Mouse (Mus musculus) WW6 (cell line): ENCODE measurements around the gene Rad9b.
"Not testable (repeated sequence)": the region's sequence is repeated elsewhere in the genome, so short reads cannot be mapped to it uniquely, and the experiment has no call there.

Experiments
- DNase-seq: peaks from one replicate; pipeline ENCODE4 v3.0.0-alpha.2; 2013; ENCODE audit warnings: low read depth, low spot score

Gene Rad9b

GRCm38 (mm10) chr5:122371591-122372191, 17.7 kb upstream of the Rad9b start, which contains the start of gene Gpn3:
Gpn3 (plus strand) TSS chr5:122371876.
- DNase-seq: peak; percentile 59

DNA sequence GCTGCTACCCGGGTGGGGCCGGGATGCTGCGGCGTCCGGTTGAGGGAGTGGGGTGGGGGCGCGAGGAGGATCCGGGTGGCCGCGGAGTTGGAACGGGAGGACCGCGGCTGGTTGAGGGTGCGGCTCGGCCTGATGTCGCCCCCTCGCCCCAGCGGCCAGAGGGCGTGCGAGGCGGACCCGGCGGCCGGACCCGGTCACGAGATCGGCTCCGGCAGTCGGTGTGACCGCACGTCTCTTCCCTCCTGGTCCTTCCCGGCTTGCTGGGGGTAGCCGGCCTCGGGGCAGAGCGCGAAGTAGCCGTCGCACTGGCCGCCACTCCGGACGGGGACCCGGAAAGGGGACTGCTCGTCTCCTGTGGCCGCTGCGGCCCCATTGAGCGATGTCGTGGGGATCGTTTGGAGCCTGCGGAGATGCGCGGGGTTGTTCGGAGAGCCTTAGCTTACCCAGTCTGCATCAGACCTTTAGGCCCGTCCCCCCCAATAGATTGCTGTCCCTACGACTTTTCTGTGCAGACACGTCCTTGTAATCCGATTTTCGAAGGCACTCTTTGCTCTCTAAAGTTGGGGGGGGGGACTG, 547 bp upstream of the Rad9b start:
- DNase-seq: no peak

DNA sequence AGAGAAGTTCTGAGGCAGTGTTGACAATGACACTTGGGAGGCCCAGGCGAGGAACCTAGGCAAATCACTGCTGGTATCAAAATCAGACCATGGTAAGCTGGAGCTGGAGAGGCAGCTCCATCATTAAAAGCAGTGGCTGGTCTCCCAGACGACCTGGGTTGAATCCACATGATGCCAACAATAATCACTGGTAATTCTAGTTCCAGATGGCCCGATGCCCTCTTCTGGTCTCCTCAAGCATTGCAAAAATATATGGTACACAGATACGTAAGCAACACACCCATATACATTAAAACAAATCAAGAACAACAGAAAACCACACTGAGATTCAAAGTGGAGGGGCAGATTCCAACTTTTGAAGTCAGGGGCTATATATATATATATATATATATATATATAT, 8.3 kb downstream of the Rad9b start:
- no peak for DNase-seq

GRCm38 (mm10) chr5:122344260-122344659, 9.8 kb downstream of the Rad9b start:
- peak; percentile 42 for DNase-seq

GRCm38 (mm10) chr5:122343768-122344167, 10.3 kb downstream of the Rad9b start:
- no peak for DNase-seq

DNA sequence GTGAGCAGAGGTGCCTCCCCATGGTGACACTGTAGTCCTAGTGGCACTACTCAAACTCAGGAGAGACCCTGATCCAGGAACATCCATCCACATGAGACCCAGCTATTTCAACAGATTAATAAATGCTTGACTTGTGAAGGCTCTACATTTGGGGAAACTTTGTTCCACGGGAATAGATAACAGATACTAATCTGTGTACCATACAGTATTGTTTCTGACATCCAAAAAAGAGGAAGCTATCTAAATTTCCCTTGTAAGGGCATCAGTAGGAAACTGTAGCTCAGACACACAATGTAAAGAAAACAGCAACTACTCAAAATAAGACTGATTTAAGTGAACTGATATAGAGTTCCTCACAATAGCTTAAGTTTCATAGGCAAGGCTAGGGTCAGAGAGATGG, 11.2 kb downstream of the Rad9b start:
- DNase-seq: no peak

DNA sequence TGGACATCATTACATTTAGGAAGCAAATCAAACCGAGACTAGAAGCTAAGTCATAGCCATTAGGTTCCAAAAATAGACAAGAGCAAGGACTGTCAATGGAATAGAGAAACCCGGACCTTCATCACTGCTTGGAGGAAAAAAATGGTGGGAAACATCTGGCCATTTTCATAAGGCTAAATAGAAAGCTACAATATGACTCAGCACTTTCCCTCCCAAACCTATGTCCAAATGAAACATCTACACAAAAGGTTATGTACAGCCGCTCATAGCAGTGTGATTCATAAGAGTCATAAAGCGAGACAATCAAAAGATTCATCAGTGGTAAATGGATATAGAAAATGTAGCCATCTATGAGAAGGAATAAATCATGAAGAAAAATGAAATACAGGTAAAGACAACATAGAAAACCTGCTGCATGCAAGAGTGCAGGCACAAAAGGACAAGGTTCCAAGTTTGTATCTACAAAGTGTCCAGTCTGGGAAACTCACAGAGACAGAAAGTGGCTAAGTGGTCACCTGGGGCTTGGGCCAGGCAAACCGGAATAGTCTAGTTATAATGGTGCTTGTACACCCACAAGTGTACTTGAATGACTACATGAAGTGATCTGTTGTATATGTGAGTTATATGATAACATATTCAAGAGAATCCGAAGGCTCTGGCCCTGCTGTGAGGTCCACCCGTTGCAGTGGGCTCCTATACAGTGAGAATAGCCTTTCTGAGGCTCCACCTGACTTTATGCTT, 17.3 kb downstream of the Rad9b start:
- no peak for DNase-seq

GRCm38 (mm10) chr5:122334682-122335081, 19.4 kb downstream of the Rad9b start:
- no peak for DNase-seq

GRCm38 (mm10) chr5:122330269-122330668, 23.8 kb downstream of the Rad9b start:
- no peak for DNase-seq

DNA sequence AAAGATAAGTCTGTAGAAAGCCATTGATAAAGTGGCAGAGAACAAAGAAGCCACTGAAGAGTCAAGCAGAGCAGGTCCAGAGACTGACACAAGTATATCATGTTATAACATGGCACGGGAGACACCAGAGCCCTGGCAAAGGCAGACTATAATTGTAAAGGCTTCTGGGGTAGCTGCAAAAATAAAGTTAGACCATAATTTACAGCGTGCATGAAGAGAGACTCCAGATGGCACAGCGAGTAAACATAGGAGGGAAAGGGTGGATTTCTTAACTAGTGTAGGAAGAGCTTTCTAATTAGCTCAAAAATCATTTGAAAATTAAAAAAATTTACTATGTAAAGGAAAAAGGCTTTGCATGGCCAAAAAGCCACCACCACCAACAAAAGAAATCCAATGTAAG, 26.8 kb downstream of the Rad9b start:
- DNase-seq: no peak

DNA sequence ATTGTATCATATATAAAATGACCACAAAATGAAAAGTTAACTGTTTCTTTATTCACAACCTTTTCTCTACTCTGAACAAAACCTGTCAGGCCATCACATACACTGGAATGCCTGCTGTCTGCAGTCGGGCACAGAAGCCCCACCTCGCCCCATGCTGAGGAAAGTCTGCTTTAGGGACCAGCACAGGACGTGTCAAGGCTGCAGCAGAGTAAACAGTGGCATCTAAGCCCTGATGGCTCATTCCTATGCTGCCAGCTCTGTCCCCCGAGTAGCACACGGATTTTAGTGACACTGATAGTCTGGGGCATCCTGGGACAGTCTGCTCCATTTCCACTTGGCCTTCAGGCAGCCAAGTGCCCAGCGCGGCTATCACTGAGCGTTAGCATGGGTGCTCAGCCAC, 28.6 kb downstream of the Rad9b start:
- DNase-seq: no peak

- no peak for DNase-seq
Observed at GRCm38 (mm10) chr5:122324608-122325431, 29.2 kb downstream of the Rad9b start.

GRCm38 (mm10) chr5:122323523-122323922, 30.5 kb downstream of the Rad9b start:
- no peak for DNase-seq

GRCm38 (mm10) chr5:122320205-122320781, 33.7 kb downstream of the Rad9b start:
- no peak for DNase-seq

GRCm38 (mm10) chr5:122319474-122320204, 34.4 kb downstream of the Rad9b start:
- DNase-seq: no peak

DNA sequence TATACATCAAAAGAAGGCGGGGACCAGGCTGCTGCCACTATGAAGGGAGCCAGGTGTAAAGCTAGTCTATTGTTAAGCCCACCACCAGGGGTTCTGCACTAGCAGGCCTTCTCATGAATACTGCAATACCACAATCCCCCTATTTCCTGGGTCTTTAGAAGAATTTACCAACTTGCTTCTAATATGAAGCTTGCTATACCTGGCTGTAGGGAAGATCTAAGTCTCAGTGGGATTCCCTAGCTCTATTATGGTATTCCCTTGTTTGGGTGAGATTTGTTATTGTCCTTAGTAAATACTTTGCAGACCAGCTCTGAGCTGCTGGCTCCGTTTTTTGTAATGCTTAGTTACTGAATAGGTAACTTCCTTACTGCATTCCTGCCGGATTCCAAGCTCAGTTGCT, 35.1 kb downstream of the Rad9b start:
- DNase-seq: not testable (repeated sequence)

DNA sequence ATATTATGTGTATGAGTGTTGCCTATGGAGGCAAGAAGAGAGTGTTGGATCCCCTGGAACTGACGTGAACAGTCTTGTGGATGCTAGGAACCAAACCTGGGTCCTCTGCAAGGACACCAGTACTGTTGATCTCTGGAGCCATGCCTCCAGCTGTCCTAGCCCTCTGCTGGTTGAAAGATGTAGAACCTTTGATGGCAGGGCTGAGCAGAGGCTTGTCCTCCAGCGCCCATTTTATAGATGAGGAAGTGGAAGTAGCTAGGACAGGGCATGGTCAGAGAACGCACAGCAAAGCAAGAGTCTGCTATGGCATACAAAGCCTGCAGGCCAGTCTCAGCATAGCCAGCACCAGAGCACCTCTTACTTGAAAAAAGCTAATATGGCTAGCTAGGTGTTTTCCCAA, 35.9 kb downstream of the Rad9b start:
- DNase-seq: peak; percentile 39

GRCm38 (mm10) chr5:122317329-122318045, 36.5 kb downstream of the Rad9b start:
- DNase-seq: no peak

GRCm38 (mm10) chr5:122314966-122315667, 38.9 kb downstream of the Rad9b start:
- no peak for DNase-seq
